Mouse (Mus musculus) leukemia stem cell, adult 10-12 weeks (primary cell): ENCODE measurements around the gene Olfr1309. TPM values are rescaled to one million over a fixed set of nuclear protein-coding genes. Genes with fewer than 3 reads are reported as not detected.

Source experiments
- polyA plus RNA-seq: library from polyadenylated mRNA; stranded (reverse); fragments of >175 nt; gene quantifications from 2 replicates; pipeline ENCODE4 v1.2.3, GENCODE M21; 2012; ENCODE audit warnings: low replicate concordance

Gene Olfr1309
- polyA plus RNA-seq = not detected in 2 replicates

GRCm38 (mm10) chr2:111990181-111990580, at the start of gene Olfr1309:
Gene Olfr1309, minus strand, starts transcription at chr2:111990281.

GRCm38 (mm10) chr2:112024312-112024711, 34.2 kb upstream of the Olfr1309 start, which contains the start of gene Olfr1311:
Gene Olfr1311, minus strand, starts transcription at chr2:112024412.

GRCm38 (mm10) chr2:112012608-112013007, 22.5 kb upstream of the Olfr1309 start, which contains the start of gene Olfr1310:
Gene Olfr1310, minus strand, starts transcription at chr2:112012708.

GRCm38 (mm10) chr2:111964844-111965243, 25.2 kb downstream of the Olfr1309 start, which contains the start of gene Olfr1308:
Gene Olfr1308, minus strand, starts transcription at chr2:111964944.

GRCm38 (mm10) chr2:111949340-111949739, 40.7 kb downstream of the Olfr1309 start, which contains the start of gene Olfr1307:
Gene Olfr1307, minus strand, starts transcription at chr2:111949440.

Other genes starting within 250 kb of the Olfr1309 start
- gene Olfr1301, start 239.3 kb downstream of the Olfr1309 start, polyA plus RNA-seq = not detected in 2 replicates
- not detected in 2 replicates for gene Olfr1302, start 212.9 kb downstream of the Olfr1309 start, polyA plus RNA-seq
- gene Olfr1303, start 169.9 kb downstream of the Olfr1309 start, polyA plus RNA-seq = not detected in 2 replicates
- gene Olfr1305, start 113.1 kb downstream of the Olfr1309 start, polyA plus RNA-seq = not detected in 2 replicates
- not detected in 2 replicates for gene Olfr1306, start 74.0 kb downstream of the Olfr1309 start, polyA plus RNA-seq
- gene Olfr1307, start 40.8 kb downstream of the Olfr1309 start, polyA plus RNA-seq = 0.01 TPM in 1 of 2 replicates, not detected in the other
- not detected in 2 replicates for gene Olfr1308, start 25.3 kb downstream of the Olfr1309 start, polyA plus RNA-seq
- not detected in 2 replicates for gene Olfr1310, start 22.4 kb upstream of the Olfr1309 start, polyA plus RNA-seq
- gene Olfr1311, start 34.1 kb upstream of the Olfr1309 start, polyA plus RNA-seq = not detected in 2 replicates
- 0.03 TPM in 1 of 2 replicates, not detected in the other for gene Olfr1312, start 60.0 kb upstream of the Olfr1309 start, polyA plus RNA-seq
- not detected in 2 replicates for gene Olfr1313, start 87.6 kb upstream of the Olfr1309 start, polyA plus RNA-seq
- not detected in 2 replicates for gene Olfr1314, start 106.5 kb upstream of the Olfr1309 start, polyA plus RNA-seq
- gene Olfr1315-ps1, start 125.2 kb upstream of the Olfr1309 start, polyA plus RNA-seq = not detected in 2 replicates
- not detected in 2 replicates for gene Olfr1316, start 144.7 kb upstream of the Olfr1309 start, polyA plus RNA-seq
- not detected in 2 replicates for gene Olfr1317, start 150.0 kb upstream of the Olfr1309 start, polyA plus RNA-seq
- gene Olfr1318, start 163.9 kb upstream of the Olfr1309 start, polyA plus RNA-seq = not detected in 2 replicates
- 32.0 and 38.3 TPM in 2 replicates for gene Lpcat4, start 249.2 kb upstream of the Olfr1309 start, polyA plus RNA-seq